Mouse (Mus musculus) MEL-GATA-1-ER (cell line): ENCODE measurements around the gene Ifna15.
A peak's percentile ranks its signal among the peaks of the same experiment; 100 is the strongest.

Experiments used
- DNase-seq: peaks from one replicate; pipeline ENCODE4 v3.0.0-alpha.2; 2012; ENCODE audit warnings: low read depth; ENCODE audit errors: extremely low read depth

The Ifna15 gene

GRCm38 (mm10) chr4:88514403-88514802, 43.6 kb downstream of the Ifna15 start:
- DNase-seq, result peak; percentile 66

DNA sequence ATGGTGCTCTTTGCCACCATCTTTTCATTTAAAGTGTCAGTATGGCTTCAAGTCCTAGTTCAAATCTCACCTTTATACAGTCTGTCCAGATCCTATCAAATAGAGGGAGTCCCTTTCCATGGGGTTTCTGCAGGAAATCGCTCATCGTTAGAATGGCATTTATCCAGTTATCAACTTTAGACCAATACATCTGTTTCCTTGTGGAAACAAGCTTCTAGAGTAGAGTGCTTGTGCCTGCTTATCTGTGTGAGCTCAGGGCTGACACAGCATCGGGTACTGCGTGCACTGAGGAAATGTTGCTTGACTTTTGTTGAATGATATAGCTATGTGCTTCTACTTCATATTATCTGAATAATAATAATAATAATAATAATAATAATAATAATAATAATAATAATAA, 44.3 kb downstream of the Ifna15 start:
- DNase-seq, result peak; percentile 58
